Mouse (Mus musculus) gastrocnemius, adult 2 months (tissue): Measurements from ENCODE around the gene Ybx1. TPM values are rescaled to one million over a fixed set of nuclear protein-coding genes. Genes with fewer than 3 reads are reported as not detected.

Experiments used
- DNase-seq: peaks from one replicate; pipeline ENCODE4 v3.0.0; 2022
- H3K27ac ChIP-seq: fragments of 200-600 bp; 2 replicates; pipeline ENCODE4 v1.8.1; 2022; ENCODE audit warnings: mild to moderate bottlenecking
- H3K4me3 ChIP-seq: fragments of 200-600 bp; 2 replicates; pipeline ENCODE4 v1.8.1; 2022; ENCODE audit warnings: mild to moderate bottlenecking, moderate library complexity
- CTCF ChIP-seq: fragments of 200-600 bp; IDR thresholded peaks from 2 replicates; pipeline ENCODE4 v1.8.1; 2022; ENCODE audit warnings: antibody characterized with exemption, mild to moderate bottlenecking, moderate library complexity
- intact Hi-C: fragments of 180-260 bp; cut with DNase I; formaldehyde crosslinking; loops from one replicate; pipeline ENCODE4 v1.15.1; 2025
- long read RNA-seq, 2 experiments: library from polyadenylated mRNA; stranded (forward); transcript quantifications; one replicate each; pipeline ENCODE4 v2.0.0; 2021
- total RNA-seq, 2 experiments: library from RNA; stranded (reverse); gene quantifications; 2 replicates each; pipeline ENCODE4 v1.2.3; 2021

Gene Ybx1
- total RNA-seq, result 100 to 1,000 TPM; 664 to 696 TPM
- long read RNA-seq, experiment 1, transcript Ybx1-201 (8 exons, 1,628 nt), result major isoform, 659 of 704 reads
- long read RNA-seq, experiment 1, partial matches to known transcripts, result 13 of 704 reads
- long read RNA-seq, experiment 1, other reads (novel, unspliced or antisense), result 29 of 704 reads
- long read RNA-seq, experiment 2, transcript Ybx1-201 (8 exons, 1,628 nt), result major isoform, 772 of 839 reads
- long read RNA-seq, experiment 2, partial matches to known transcripts, result 13 of 839 reads
- long read RNA-seq, experiment 2, other reads (novel, unspliced or antisense), result 50 of 839 reads

DNA sequence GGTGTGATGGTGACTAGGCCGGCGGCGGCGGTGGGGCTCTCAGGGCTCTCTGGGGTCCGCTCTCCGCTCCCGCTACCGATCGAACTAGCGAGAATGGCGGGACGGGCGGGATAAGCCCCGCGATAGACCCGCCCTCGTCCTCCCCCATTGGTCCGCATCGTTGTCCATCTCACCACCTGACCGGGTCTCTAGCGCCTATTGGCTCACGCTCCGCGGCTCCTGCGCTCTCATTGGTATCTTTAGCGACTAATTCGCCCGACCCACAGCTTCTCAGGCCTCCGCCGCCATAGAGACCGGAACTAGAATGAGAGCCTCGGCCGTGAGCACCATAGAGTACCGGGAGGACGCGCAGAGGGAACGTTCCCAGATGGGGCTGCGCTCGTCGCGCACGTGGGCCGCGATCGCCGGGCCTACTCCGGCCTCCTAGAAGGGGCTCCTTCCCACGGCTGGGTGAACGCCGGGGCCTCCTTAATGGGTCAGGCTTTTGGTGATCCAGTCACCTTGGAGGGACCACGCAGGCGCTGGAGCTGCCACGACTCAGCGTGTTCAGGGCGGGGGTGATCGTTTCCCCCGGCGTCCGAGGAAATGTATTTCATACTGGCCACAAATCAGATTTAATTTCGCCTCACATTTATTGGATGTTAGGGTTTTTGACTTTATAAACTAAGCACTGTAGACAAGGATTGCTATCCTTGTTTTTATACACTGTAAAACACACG, at the start of gene Ybx1:
Ybx1 (minus strand) TSS at position 190 of the 719 bp plus-strand sequence.
- no peak for TF ChIP-seq CTCF
- peak within 1 kb of the TSS; percentile 96 for H3K4me3 ChIP-seq
- peak within 1 kb of the TSS; percentile 97 for H3K27ac ChIP-seq
- intact Hi-C loops, result loop anchor here (2.0 to 5.0 kb wide), 2 partner anchors 26 to 47 kb away; partner anchors contain the start of gene Ppih
- peak; percentile 100 for DNase-seq

DNA sequence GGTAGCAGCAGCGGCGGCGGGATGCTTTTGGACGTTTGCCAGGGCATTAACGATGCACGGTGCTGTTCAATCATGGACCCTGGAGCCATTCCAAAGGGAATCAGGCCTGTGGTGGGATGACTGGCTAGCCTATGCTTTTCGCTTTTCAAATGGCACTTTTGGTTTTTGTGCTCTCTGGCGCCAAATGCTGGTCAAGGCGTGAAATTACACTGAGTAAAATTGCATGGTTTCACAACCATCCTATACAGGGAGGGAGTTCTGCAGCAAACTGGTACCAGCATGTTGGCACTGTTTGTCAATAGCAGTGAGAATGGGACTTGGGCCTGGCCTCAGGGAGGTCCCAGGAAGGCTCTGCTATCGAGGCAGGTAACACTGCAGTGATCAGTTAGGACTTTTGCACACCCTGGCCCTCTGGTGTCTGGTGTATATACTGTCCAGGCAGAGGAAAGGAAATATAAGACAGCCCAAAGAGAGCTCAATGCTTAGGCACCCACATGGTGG, 44.5 kb upstream of the Ybx1 start:
- Histone ChIP-seq H3K27ac (no peak overlapping the region), H3K4me3 (no peak overlapping the region)
- peak; percentile 73 for TF ChIP-seq CTCF
- intact Hi-C loops, result loop anchor here (2.0 kb wide), 1 partner anchor 92 kb away; no protein-coding TSS in a partner anchor
- peak; percentile 35 for DNase-seq

DNA sequence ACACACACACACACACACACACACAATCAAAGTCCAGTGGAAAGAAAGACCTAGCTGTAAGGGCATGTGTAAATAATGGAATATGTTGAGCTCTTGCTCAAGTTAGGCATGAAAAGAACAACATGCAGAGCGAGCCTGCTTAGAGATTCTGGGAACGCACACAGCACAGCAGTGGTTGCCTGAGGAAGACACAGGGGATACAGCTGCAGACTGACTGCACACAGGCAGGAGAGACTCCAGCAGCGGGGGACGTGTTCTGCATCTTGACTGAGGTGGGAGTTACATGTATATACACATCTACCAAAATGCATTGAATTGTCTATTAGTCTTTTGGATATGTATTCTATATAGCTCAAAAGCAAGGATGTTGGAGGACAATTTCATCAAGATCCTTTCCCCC, 44.0 kb upstream of the Ybx1 start:
- Histone ChIP-seq H3K4me3 (no peak overlapping the region), H3K27ac (no peak overlapping the region)
- no peak for DNase-seq
- TF ChIP-seq CTCF, result no peak
- intact Hi-C loops, result loop anchor here (2.0 kb wide), 1 partner anchor 92 kb away; no protein-coding TSS in a partner anchor

DNA sequence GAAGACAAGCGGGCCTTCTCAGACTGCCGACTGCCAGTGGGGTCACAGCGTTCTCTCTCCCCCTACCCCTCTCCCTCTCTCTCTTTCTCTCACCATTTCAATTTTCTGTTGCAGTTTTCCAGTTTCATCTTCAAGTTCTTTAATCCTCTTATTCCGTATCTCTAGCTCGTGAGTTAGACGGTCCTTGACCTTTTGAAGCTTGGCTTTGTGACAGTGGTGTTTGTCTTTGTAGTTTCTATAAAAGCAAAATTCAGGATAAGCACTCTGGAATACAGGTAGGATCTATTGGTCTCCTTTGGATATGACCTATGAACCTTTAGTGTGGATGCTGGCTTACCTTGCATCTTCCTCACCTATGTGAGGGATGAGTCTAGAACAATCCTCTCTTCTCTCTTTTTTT, 39.1 kb upstream of the Ybx1 start:
- no peak for TF ChIP-seq CTCF
- DNase-seq, result no peak
- intact Hi-C loops, result no loop called here
- Histone ChIP-seq H3K27ac (no peak overlapping the region), H3K4me3 (no peak overlapping the region)

DNA sequence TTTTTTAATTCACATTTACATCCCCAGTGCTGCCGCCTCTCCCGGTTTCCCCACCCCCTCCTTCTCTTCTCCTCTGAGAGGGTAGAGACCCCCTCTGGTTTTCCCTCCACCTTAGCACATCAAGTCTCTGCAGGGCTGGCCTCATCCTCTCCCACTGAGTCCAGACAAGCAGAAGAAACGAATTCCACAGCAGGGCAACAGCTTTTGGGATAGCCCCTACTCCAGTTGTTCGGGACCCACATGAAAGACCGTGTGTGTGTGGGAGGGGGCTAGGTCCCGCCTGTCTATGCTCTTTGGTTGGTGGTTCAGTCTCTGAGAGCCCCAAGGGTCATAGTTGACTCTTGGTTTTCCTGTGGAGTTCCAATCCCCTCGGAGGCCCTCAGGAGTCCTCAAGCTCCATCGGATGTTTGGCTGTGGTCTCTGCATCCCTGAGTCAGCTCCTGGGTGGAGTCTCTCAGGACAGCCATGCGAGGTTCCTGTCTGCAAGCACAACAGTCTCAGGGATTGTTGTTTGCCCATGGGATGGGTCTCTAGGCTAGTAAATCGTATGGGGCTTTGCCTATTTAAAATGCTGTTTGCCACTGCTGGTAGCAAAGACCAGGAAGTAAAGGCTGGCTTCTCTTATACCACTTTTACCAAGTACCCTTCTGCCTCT, 26.6 kb upstream of the Ybx1 start:
- H3K4me3 ChIP-seq, result peak overlapping the region; percentile 87
- no peak for TF ChIP-seq CTCF
- no peak for DNase-seq
- intact Hi-C loops, result loop anchor here (2.0 kb wide), 1 partner anchor 26 kb away; the partner anchor contains the start of gene Ybx1
- H3K27ac ChIP-seq, result peak overlapping the region; percentile 90

DNA sequence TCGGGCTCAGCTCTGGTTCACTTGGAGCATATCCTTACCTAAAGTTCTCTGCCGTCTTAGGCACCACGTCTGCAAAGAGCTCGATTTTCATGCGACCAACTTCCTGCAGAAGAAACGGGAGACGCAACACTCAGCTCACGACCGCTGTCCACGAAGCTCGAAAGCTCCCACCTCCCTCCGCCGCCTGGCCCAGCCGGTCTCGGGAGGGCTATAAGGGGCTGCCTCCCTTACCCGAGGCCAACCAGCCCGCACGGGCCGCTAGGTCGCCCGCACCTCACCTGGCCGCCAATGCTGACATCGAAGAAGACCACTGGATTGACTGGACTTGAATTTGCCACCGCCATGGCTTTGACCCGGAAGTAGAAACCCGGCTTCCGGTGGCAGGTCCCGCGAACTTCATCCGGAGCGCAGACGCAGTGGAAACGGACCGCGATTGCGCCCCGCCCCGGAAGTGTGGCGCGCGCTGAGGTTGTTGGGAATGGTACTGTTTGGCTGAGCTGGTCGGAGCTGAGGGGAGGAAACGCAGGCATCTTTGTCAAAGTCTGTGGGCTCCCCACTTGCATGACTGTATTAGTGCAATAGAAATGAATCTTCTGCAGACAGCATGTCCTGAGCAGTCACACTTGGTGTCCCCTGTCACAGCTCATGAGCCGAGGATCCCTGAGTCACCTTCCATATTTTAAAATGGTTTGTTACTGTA, 25.9 kb upstream of the Ybx1 start, which contains the start of gene Ppih:
Ppih (minus strand) TSS at position 416 of the 700 bp plus-strand sequence.
- intact Hi-C loops, result loop anchor here (2.0 kb wide), 1 partner anchor 25 kb away; the partner anchor contains the start of gene Ybx1
- peak; percentile 97 for DNase-seq
- no peak for TF ChIP-seq CTCF
- Histone ChIP-seq H3K4me3 (peak within 1 kb of the TSS; percentile 87), H3K27ac (peak within 1 kb of the TSS; percentile 90)

DNA sequence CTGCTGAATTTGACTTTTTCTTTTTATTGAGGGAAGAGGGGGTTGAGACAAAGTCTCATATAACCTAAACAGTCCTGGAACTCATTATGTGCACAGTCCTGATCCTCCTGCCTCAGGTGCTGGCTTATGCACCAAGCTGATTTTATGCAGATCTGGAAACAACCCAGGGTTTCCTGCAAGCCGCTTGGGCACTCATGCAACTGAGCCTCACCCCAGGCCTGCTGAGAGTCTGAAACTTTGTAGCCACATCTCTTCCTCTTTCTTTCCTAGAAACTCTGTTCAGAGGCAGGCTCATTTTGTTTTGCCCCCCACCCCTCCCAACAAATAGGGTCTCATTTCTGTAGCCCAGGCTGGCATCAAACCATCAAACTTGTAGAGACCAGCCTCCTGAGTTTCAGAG, 19.4 kb upstream of the Ybx1 start:
- no peak overlapping the region for H3K4me3 ChIP-seq
- TF ChIP-seq CTCF, result no peak
- intact Hi-C loops, result no loop called here

DNA sequence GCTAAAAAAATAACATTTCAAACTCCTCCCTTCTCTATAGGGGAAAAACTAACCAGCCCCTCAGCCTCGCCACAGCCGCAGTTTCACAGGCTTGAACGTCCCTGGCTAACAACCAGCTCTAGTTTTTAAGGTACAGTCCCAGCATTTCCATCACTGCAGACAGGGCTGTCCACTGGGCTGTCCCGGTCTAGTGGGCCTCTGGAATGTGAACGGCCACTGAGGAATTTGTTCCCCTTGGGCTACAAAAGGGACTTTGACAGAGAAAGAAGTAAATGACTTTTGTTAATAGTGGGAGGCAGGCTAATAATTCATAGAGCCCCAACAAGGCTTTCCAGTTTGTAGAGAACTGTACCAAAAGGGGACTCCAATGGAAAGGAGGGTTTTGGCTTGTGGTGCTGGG, 11.0 kb upstream of the Ybx1 start:
- TF ChIP-seq CTCF, result no peak
- H3K4me3 ChIP-seq, result no peak overlapping the region
- no peak overlapping the region for H3K27ac ChIP-seq
- no peak for DNase-seq
- intact Hi-C loops, result no loop called here

More for the DNA sequence above, 19.4 kb upstream of the Ybx1 start:
- no peak for DNase-seq
- no peak overlapping the region for H3K27ac ChIP-seq

DNA sequence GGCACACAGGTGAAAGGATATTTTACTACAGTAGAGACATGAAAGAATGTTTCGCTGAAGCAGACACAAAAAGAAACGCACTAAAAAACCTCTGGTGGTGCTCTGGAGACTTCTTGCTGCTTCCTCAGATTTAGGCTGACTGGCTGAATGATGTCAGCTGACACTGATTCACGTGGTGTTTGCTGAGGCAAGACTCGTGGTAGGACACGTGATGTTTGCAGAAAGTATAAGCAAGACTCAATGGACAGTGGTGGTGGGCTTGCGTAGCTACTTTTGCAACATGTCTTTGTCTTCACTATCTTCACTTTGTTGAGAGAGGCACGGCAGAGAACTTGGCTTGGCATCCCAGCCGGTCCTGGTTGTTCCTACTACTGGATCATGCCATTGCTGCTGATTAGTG, 8.9 kb upstream of the Ybx1 start:
- intact Hi-C loops, result no loop called here
- no peak for TF ChIP-seq CTCF
- Histone ChIP-seq H3K4me3 (no peak overlapping the region), H3K27ac (no peak overlapping the region)
- DNase-seq, result no peak

DNA sequence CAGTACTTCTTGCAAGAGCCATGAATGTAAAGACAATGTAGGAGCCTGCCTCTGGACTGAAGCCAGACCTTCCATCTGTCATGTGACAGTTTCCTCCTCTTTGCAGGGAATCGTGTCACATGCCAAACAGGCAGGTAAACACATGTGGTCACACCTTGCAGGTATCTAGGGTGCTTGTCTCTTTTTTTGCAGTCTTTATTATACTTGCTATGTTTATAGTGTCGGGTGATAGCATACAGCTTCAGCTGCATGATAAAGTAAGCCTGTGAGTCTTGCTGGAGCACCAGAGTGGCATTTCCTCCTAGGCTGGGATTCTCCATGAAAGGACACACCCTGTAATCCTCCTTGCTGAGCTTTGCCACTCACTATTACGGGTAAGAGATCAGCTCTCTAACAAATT, 7.4 kb upstream of the Ybx1 start:
- no peak for DNase-seq
- Histone ChIP-seq H3K4me3 (no peak overlapping the region), H3K27ac (no peak overlapping the region)
- intact Hi-C loops, result no loop called here
- no peak for TF ChIP-seq CTCF

DNA sequence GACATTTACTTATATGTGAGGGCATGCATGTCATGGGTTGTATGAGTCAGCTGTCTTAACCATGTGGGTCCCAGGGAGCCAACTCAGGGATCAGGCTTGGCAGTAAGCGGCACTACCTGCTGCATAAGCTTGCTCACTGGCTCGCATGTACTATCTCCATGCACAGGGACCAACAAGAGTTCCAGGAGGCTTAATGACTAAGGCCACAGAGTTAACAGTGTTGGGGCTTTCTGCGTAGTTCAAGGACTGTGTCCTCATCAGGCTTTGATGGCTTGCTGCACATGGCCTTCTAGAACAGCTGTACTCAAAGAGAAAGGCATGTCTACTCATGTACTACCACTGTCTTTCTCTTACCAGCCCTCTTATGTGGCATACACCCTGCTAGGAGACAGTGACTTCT, 6.4 kb upstream of the Ybx1 start:
- intact Hi-C loops, result no loop called here
- no peak for TF ChIP-seq CTCF

DNA sequence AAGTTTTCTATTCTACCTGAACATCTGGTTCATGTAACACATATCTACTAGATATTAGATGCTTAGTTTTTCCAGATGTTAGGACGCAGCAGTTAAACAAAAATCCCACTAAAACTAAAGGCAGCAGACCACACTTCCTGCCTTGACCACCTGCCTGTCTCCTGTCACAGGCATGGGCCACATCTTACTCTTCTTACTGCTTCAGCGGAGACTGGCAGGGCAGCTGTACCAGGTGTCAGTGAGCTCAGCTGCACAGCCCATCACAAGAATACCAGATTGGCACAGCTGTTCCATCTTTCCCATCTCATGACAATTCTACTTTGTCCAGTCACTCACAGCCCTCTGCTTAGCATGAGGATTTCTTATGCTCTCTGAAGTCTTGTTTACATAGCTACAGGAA, 3.0 kb upstream of the Ybx1 start:
- intact Hi-C loops, result no loop called here
- no peak overlapping the region for H3K27ac ChIP-seq
- DNase-seq, result no peak
- H3K4me3 ChIP-seq, result no peak overlapping the region
- TF ChIP-seq CTCF, result no peak

More for the DNA sequence above, 6.4 kb upstream of the Ybx1 start:
- Histone ChIP-seq H3K4me3 (no peak overlapping the region), H3K27ac (no peak overlapping the region)
- DNase-seq, result no peak
